Mouse (Mus musculus) embryonic fibroblast, embryonic 13.5 days (primary cell): ENCODE results near the gene Mcoln3. TPM values are rescaled to one million over a fixed set of nuclear protein-coding genes. Genes with fewer than 3 reads are reported as not detected.

ENCODE experiments used
- H3K27ac ChIP-seq: 2 replicates; pipeline ENCODE4 v1.5.1; 2012; ENCODE audit warnings: low read length, control low read depth, inconsistent platforms; ENCODE audit not compliant: insufficient read depth
- H3K4me1 ChIP-seq: 2 replicates; pipeline ENCODE4 v1.6.1; 2011; ENCODE audit warnings: low read length; ENCODE audit not compliant: control insufficient read depth, insufficient read depth
- H3K4me3 ChIP-seq: 2 replicates; pipeline ENCODE4 v1.5.1; 2011; ENCODE audit warnings: mild to moderate bottlenecking, control low read depth, low read length; ENCODE audit not compliant: insufficient read depth
- CTCF ChIP-seq: IDR thresholded peaks from 2 replicates; pipeline ENCODE4 v1.5.1; 2011; ENCODE audit warnings: mild to moderate bottlenecking, control low read depth, low read length, moderate library complexity, borderline replicate concordance; ENCODE audit not compliant: insufficient read depth
- POLR2A ChIP-seq: IDR thresholded peaks from 2 replicates; pipeline ENCODE4 v1.6.1; 2011; ENCODE audit warnings: low read depth, mild to moderate bottlenecking, control low read depth, low read length, moderate library complexity
- polyA plus RNA-seq: library from polyadenylated mRNA; stranded (reverse); fragments of >200 nt; gene quantifications from 2 replicates; pipeline ENCODE4 v1.2.4, GENCODE M21; 2011; ENCODE audit warnings: low read depth; ENCODE audit not compliant: missing spikeins, insufficient read length

The Mcoln3 gene
- polyA plus RNA-seq, 1 experiment = not detected

DNA sequence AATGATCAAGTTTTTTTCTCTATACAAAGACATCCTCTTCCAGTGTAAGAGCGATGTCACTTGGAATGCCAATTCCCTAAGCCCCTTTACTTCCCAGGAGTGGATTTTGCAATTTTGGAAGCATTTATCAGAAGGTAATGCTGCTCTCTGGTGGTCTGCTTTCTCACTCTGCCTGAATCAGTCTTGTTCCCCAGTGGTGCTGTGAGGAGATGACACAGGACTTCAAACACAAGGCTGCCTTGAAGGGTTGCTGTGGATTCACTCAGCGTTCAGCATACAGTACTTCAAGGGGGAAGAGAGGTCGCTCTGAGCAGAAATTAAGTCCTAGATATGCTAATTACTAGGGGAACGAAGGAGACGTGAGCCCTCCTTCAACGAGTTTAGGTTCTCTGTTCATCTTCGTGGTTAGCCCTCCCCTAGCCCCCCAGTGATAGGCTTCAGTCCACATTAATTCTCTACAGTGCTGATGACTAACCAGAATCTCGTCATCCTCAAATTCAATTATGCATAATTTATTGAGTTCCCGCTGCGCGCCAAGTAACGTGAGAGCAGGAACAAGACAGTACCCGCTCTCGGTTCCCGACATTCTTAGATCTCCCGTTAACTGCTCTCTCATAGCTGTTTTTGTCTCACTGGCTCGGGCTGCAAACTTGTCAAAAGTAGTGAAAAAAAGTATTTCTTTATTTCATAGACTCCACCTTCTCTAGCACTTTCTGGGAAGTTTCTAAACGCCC is 10.0 kb upstream of the Mcoln3 start:
- Histone ChIP-seq H3K4me1 (peaks cover 12% of the 10 kb centered on the region), H3K4me3 (peak overlapping the region; percentile 63), H3K27ac (no peak overlapping the region)
- TF ChIP-seq POLR2A (no peak), CTCF (no peak)

DNA sequence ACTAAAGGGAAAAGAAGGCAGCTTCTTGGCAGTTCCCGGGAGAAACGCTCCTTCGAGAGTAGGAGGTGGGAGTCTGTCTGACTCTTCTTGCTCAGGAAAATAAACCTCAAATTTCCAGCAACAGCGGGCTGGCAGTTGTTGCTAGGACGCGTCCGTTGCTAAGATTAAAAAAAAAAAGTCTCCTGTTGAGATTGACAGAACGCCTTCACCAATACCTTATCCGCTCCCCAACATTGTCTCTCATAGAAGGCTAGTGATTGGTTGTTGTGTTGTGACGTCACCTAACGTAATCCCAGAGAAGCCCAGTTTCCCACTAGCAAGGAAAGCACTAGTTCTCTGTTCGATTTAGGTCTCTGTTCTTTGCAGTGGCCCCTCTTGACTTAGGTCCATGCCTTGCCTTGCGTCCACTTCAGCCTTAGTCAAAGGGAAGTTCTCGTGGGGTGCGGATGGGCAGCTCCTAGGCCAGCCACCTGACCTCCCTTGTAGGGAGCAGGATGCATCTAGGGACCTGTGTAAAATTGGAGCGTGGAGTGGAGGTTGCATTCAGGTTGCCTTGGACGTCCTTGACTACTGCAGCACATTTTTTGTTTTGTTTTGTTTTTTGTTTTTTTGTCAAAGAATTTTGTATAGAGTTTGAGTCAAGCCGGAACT is 9.2 kb upstream of the Mcoln3 start, which contains the start of gene Wdr63:
TSS of gene Wdr63 (minus strand) at position 210 of the 651 bp plus-strand sequence.
- Histone ChIP-seq H3K4me3 (peak within 1 kb of the TSS; percentile 63), H3K4me1 (peaks cover 12% of the 10 kb centered on the region), H3K27ac (no peak within 1 kb of the TSS)
- TF ChIP-seq CTCF (no peak), POLR2A (no peak)

DNA sequence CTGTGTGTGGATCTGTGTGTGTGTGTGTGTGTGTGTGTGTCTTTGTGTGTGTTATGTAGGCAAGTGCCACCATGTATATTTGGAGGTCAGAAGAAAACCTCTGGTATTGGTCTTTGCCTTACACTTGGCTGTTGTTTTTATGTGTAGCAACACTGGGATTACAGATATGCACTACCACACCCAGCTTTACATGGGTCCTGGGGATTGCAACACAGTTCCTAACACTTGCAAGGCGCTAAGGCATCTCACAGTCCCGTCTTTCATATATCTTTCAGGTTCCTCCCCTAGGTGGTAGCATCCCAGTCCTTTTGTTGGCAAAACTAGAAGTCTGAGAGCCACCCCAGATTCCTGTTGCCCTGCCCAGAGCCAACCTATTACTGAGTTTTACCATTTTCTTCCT is 8.3 kb upstream of the Mcoln3 start:
- Histone ChIP-seq H3K4me3 (no peak overlapping the region), H3K4me1 (peaks cover 12% of the 10 kb centered on the region), H3K27ac (no peak overlapping the region)
- TF ChIP-seq CTCF (no peak), POLR2A (no peak)

DNA sequence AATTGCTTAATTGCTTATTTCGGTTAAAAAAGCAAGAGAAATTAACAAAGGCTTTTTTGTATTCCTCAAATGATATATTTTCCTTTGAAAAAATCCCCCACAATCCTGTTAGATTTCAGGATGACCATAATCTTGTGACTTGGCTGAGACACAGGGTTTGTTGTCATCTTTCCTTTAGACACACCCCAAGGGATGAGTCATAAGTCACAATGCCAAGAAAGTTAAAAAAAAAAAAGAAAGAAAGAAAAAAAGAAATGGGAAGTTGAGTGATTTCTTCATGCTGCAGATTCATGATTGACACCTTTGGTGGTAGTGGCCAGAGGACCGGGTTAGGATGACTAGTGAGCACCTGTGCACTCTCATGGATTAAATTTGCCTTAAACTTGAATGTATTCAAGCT is 6.9 kb upstream of the Mcoln3 start:
- TF ChIP-seq POLR2A = no peak
- TF ChIP-seq CTCF = no peak
- H3K4me3 ChIP-seq = no peak overlapping the region
- H3K4me1 ChIP-seq = peaks cover 12% of the 10 kb centered on the region
- peak overlapping the region; percentile 37; the same call in 1 of the 2 replicates for H3K27ac ChIP-seq

DNA sequence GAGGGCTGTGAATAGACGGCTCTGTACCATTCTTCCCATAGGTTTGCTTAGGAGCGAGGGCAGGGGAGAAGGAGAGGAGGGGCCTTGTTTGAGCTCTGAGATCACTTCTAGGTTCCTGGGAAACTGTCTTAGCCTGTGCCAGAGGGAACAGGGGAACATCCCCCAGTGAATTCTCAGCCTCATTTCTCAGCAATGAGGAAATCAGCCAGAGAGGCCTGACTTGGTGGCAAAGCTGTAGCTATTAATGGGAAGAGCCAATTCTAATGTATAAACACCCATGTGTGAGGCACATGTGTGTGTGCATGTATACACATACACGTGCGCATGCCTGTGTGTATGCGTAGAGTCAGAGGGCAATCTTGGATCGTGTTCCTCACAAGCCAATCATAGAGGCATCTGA is 6.3 kb upstream of the Mcoln3 start:
- TF ChIP-seq CTCF (no peak), POLR2A (no peak)
- H3K27ac ChIP-seq = peak overlapping the region; percentile 37; the same call in 1 of the 2 replicates

DNA sequence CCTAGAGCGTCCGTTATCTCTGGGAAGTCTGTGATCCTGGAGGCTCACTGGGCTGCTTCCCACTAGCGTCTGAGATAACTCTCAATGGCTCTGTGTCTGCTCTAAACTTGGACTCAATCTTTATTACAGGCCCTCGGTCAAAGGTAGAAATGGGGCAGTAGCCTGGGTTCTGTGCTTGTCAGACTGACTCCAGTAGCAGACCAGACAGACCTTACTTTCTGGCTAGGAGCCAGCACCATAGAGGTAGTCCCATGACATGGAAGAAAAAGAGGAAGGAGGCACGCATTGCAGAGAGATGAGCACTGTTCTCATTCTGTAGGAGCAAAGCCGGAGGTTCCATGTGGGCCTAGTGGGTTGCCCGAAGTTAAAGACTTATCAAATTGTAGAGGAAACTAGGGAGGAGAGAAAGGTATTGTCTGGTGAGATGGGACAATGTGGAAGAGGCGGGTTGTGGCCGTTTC is 777 bp downstream of the Mcoln3 start:
- Histone ChIP-seq H3K4me3 (no peak overlapping the region), H3K27ac (no peak overlapping the region), H3K4me1 (no peaks in the 10 kb centered on the region)
- no peak for TF ChIP-seq POLR2A
- TF ChIP-seq CTCF = no peak

More for the DNA sequence above, 6.3 kb upstream of the Mcoln3 start:
- H3K4me1 ChIP-seq = peaks cover 12% of the 10 kb centered on the region
- no peak overlapping the region for H3K4me3 ChIP-seq

DNA sequence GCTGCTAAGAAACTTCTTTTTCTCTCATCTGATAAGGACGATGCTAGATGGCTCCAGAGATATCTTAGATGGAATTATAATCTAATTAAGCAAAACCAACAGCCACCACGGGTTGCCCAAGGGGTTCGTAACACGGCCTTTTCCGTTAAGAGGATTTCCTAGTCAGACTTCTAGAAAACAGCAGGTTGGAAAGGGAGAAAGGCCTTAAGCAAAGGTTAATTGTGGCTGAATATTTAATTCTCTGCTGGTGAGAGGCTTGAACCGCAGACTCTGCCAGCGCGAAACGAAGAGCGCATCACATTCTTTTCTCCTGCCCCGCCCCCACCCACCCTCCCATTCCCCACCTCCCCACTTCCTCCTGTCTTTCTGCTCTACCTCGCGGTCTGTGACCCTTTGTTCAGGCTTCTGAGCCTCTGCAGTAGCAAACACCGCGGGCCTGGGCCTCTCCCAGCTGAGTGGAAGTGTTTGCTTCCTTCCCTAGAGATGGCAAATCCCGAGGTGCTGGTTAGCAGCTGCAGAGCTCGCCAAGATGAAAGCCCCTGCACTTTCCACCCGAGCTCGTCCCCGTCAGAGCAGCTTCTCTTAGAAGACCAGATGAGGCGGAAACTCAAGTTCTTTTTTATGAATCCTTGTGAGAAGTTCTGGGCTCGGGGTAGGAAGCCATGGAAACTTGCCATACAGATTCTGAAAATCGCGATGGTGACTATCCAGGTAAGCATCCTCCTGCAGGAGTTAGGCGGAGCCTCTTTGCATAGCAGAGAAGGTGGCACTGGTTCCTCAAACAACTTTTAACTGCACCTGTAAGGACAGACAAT is 4.3 kb downstream of the Mcoln3 start:
- Histone ChIP-seq H3K4me1 (no peaks in the 10 kb centered on the region), H3K4me3 (no peak overlapping the region), H3K27ac (no peak overlapping the region)
- TF ChIP-seq POLR2A = no peak
- no peak for TF ChIP-seq CTCF

DNA sequence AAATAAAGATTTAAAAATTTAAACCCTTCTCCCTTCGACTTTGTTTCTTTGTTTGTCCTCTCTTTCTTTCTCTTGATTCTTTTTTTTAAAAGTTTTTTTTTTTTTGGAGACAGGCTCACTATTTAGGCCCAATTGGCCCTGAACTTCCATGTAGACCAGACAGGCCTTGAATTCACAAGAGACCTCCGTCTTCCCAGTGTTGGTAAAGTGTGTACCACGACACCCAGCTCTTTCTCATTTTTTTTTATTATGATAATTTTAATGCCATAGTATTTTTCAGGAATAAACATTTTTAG is 4.8 kb downstream of the Mcoln3 start:
- TF ChIP-seq POLR2A (no peak), CTCF (no peak)
- H3K4me3 ChIP-seq = no peak overlapping the region
- no peak overlapping the region for H3K27ac ChIP-seq
- no peaks in the 10 kb centered on the region for H3K4me1 ChIP-seq

DNA sequence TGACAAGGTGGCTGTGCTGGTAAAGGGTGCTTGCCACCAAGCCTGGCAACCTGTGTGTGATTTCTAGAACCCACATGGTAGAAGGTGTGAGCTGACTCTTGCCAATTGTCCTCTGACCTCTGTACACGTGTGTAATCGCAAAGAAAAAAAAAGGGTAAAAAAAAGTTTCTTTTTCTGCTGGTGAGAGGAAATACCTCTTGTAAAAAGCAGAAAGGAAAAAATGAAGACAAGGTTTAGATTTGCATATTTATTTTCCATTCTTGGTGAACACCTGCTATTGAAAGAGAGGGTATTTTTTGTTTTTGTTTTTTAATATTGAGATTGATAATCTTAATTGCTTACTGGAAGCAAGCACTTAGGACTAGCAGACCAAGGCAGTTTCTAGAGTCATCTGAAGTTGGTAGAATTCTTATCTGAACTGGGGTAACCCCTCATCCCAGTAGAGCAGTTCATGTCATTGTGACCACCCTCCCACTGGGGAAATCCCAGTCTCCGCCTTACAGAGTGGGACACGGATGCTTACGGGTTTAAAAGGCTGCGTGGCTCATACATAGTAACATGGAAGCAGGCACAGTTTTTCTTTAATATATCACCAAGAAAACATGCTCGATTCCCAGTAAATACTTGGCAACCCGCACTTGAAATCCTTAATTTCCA is 5.7 kb downstream of the Mcoln3 start:
- no peak overlapping the region for H3K4me3 ChIP-seq
- no peak for TF ChIP-seq POLR2A
- H3K27ac ChIP-seq = no peak overlapping the region
- no peaks in the 10 kb centered on the region for H3K4me1 ChIP-seq

DNA sequence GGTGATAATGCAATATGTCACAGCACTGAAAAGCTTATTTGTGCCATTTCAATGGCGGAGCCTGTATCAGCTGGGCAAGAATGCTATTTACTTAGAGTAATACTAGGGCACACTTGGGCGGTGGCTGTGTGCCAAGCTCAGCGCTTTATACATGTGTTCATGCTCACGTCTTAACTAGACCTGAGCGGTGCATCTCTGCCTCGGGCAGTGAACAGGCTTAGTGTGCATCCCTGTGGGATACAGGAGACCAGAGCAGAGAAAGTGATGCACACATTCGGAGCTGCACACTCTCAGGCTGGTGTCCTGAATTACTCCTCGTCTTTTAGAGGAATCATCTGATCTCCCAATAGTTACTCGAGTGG is 6.2 kb downstream of the Mcoln3 start:
- TF ChIP-seq CTCF = no peak
- TF ChIP-seq POLR2A = no peak
- H3K27ac ChIP-seq = no peak overlapping the region
- no peak overlapping the region for H3K4me3 ChIP-seq
- no peaks in the 10 kb centered on the region for H3K4me1 ChIP-seq
